Mouse (Mus musculus) small intestine, adult 2 months (tissue): ENCODE results near the gene Mrrf. TPM values are rescaled to one million over a fixed set of nuclear protein-coding genes. Genes with fewer than 3 reads are reported as not detected.
A peak's percentile ranks its signal among the peaks of the same experiment; 100 is the strongest.

ENCODE experiments used
- H3K27ac ChIP-seq: fragments of 200-500 bp; 2 replicates; pipeline ENCODE4 v1.5.1; 2012; ENCODE audit warnings: low read depth, low read length, control low read depth, inconsistent platforms; ENCODE audit not compliant: insufficient read depth
- H3K27me3 ChIP-seq: fragments of 200-500 bp; 2 replicates; pipeline ENCODE4 v1.6.1; 2012; ENCODE audit warnings: mild to moderate bottlenecking, moderate library complexity, low read length, inconsistent platforms; ENCODE audit not compliant: control insufficient read depth, insufficient read depth
- H3K36me3 ChIP-seq: fragments of 200-500 bp; 2 replicates; pipeline ENCODE4 v1.6.1; 2012; ENCODE audit warnings: mild to moderate bottlenecking, low read length, control low read depth, inconsistent platforms; ENCODE audit not compliant: control insufficient read depth, insufficient read depth
- H3K4me1 ChIP-seq: fragments of 200-500 bp; 2 replicates; pipeline ENCODE4 v1.6.1; 2012; ENCODE audit warnings: low read length, inconsistent platforms, mixed read lengths; ENCODE audit not compliant: control insufficient read depth, insufficient read depth, insufficient read length
- H3K4me3 ChIP-seq: fragments of 200-500 bp; 2 replicates; pipeline ENCODE4 v1.5.1; 2012; ENCODE audit warnings: low read depth, mild to moderate bottlenecking, control low read depth, inconsistent platforms, low read length, moderate library complexity
- CTCF ChIP-seq: fragments of 200-500 bp; IDR thresholded peaks from 2 replicates; pipeline ENCODE4 v1.5.1; 2012; ENCODE audit warnings: low read depth, mild to moderate bottlenecking, control low read depth, inconsistent platforms, low read length, moderate library complexity, mixed read lengths; ENCODE audit not compliant: insufficient replicate concordance, insufficient read length; ENCODE audit errors: extremely low read depth
- POLR2A ChIP-seq: fragments of 200-500 bp; IDR thresholded peaks from 2 replicates; pipeline ENCODE4 v1.6.1; 2012; ENCODE audit warnings: low read depth, mild to moderate bottlenecking, control low read depth, inconsistent platforms, low read length, moderate library complexity
- WGBS: fragments of 180-500 bp; shearing (Covaris S2); methylation state at CpG from one replicate; pipeline ENCODE4 v1.1.7; 2018; 5-methylcytosine and 5-hydroxymethylcytosine counted together
- polyA plus RNA-seq: library from polyadenylated mRNA; depleted of rRNA; stranded (reverse); fragments of >200 nt; gene quantifications from 2 replicates; pipeline ENCODE4 v1.2.3, GENCODE M21; 2012

Mrrf gene
- polyA plus RNA-seq, 1 experiment, result 18.0 TPM

DNA sequence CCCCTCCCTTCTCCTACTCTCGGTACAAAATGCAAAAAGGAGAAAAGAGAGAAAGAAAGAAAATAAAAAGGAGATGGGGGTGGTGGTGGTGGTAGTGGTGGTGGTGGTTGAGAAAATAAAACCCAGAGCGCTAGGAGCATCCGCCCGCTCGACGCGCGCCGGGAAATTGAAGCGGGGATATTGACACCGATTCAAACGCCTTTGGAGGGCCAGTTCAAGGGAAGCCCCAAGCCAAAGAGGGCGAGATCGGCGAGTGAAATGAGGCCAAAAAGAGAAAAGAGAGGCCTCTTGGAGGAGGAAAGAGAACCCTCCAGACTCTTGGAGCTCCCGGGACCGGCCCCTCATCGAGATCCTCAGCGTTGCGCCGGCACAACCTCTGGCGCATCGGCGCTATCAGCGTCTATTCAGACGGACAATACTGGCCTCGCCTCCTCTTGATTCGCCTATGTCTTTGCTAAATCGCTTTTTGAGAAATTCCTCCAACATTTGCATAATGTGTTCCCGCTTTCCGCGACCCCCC, 31.7 kb upstream of the Mrrf start:
- H3K27ac ChIP-seq, result no peak overlapping the region
- peaks cover 6% of the 10 kb centered on the region; the same call in 1 of the 2 replicates for H3K4me1 ChIP-seq
- peak overlapping the region; percentile 43 for H3K4me3 ChIP-seq
- peaks cover 76% of the 10 kb centered on the region for H3K27me3 ChIP-seq
- 2% methylated on average over 32 of the region's 32 CpGs for WGBS
- no peak for TF ChIP-seq POLR2A
- TF ChIP-seq CTCF, result no peak
- H3K36me3 ChIP-seq, result no peaks in the 10 kb centered on the region

DNA sequence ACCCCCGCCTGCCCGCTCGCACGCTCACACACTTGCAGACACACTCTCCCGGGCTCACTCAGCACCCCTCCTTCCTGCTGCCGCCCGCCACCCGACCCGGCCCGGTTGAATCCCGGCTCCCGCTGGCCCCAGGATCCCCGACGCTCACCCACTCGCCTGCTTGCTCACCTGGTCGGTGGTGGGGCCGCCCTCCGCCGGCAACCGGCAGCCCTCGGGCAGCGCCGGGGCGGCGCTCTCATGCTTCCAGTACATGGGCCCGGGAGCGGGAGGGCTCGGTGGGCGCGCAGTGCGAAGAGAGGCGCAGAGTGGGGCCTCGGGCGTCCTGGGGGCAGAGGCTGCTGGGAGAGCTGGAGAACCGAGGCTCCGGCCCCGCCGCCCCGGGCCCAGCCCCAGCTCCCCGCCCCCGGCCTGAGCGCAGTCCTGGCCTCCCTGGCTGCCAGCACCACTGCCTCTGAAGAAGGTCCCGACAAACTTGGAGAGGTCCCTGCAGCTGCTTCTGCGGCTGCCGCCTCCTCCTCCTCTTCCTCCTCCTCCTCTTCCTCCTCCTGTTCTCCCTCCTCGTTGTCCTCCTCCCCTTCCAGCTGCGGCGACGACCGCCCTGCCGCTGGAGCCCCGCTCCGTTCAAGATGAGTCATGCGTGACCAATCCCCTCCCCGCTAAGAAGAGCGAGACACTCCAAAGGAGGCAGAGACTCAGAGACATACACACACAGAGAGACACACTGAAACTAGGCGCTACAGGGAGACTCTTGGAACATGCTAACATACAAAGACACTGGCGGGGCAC, 31.0 kb upstream of the Mrrf start, which contains the start of gene Lhx6:
TSS of gene Lhx6 (minus strand) at position 453 of the 786 bp plus-strand sequence.
- Histone ChIP-seq H3K4me1 (peaks cover 6% of the 10 kb centered on the region; the same call in 1 of the 2 replicates), H3K4me3 (peak within 1 kb of the TSS; percentile 43), H3K36me3 (no peaks in the 10 kb centered on the region), H3K27ac (no peak within 1 kb of the TSS), H3K27me3 (peaks cover 72% of the 10 kb centered on the region)
- 2% methylated on average over 57 of the region's 58 CpGs for WGBS
- TF ChIP-seq POLR2A, result no peak
- TF ChIP-seq CTCF, result no peak

DNA sequence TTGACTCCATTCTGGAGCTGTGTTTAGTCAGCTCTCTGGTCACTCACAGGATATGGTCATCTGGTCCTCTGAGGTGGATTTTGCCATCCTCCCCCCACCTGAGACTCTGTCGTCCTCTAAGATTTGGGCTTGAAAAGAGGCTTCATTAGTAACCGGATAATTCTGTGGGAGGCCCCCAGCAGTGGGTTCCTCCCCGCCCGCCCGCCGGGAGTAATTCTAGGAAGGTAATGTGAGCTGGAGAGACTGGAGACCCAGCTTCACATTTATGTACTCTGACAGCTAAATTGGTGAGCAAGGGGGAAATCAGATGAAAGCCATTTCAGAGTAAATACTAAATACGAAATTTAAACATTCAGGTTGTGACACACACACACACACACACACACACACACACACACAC, 27.6 kb upstream of the Mrrf start:
- Histone ChIP-seq H3K27ac (no peak overlapping the region), H3K4me3 (no peak overlapping the region), H3K4me1 (no peaks in the 10 kb centered on the region), H3K27me3 (peaks cover 45% of the 10 kb centered on the region), H3K36me3 (no peaks in the 10 kb centered on the region)
- 15% methylated on average over 7 of the region's 7 CpGs for WGBS
- TF ChIP-seq CTCF, result no peak
- TF ChIP-seq POLR2A, result no peak

DNA sequence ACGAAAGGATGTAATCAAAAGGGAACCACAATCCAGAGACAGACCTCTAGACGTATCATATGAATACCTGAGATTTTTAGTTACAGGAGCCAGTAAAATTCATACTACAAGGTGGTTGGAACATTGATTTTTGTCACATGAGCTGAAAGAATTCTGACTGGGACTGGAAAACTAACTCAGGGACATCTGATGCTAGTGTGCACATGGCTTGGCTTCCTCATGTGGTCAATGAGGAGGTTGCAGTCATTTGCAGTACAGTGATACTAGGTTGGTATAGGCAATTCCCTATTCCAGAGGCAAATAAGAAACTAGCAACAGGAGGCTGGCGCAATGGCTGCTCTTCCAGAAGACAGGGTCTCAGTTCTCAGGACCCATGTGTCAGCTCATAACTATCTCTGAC, 23.6 kb upstream of the Mrrf start:
- H3K4me3 ChIP-seq, result no peak overlapping the region
- no peak overlapping the region for H3K27ac ChIP-seq
- peaks cover 10% of the 10 kb centered on the region for H3K36me3 ChIP-seq
- peaks cover 14% of the 10 kb centered on the region for H3K27me3 ChIP-seq
- WGBS, result 66% methylated on average over 3 of the region's 3 CpGs
- H3K4me1 ChIP-seq, result no peaks in the 10 kb centered on the region
- no peak for TF ChIP-seq POLR2A
- TF ChIP-seq CTCF, result no peak

DNA sequence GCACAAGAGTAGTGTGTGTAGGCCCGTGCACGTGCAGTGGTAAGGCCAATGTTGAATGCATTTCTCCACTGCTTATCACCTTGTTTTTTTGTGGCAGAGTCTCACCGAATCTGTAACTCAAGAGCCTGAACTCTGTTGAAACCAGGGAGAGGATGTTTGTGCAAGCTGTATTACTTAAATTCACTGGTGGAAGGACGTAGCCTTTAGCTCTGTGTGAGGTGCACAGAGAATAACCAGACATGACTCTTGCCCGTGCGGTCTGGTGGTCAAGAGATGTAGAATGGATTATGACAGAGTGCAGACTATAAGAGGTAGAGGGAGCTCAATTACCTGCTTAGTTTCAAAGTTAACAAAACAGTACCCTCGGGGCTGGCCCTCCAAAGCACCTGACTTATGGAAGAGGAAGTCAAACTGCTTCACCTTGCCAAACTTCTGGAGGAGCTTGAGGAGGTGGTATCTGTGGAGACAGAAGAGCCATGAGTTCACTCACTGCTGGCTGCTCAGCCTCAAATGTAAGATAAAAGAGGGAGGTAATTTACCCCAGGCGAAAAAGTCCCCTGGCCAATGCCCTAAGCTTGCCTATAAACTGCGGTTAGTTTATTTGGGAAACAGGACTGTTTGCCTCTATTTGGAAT, 9.3 kb upstream of the Mrrf start:
- Histone ChIP-seq H3K27ac (no peak overlapping the region), H3K36me3 (peaks cover 43% of the 10 kb centered on the region), H3K27me3 (no peaks in the 10 kb centered on the region), H3K4me3 (no peak overlapping the region), H3K4me1 (no peaks in the 10 kb centered on the region)
- TF ChIP-seq POLR2A (no peak), CTCF (no peak)
- 84% methylated on average over 9 of the region's 9 CpGs for WGBS

DNA sequence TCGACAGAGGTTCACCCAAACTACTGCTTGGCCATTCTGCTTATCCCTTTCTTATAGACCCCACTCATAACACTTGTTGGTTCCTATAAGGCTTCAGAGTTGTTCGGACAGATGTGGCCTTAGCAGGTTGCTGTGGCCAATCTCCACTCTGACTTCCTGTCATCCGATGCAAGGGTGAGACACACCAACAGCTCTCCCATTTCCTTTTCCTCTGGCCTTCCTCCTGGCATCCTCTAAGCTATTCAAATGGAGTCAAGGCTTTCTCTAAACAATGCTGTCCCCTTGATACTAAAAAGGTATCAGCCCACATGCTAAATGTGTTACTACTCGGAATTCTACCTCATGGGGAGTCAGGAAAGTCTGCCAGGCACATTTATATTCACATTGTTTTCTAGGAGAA, 8.2 kb upstream of the Mrrf start:
- TF ChIP-seq CTCF (no peak), POLR2A (no peak)
- WGBS, result 68% methylated on average over 4 of the region's 4 CpGs
- peaks cover 40% of the 10 kb centered on the region for H3K36me3 ChIP-seq
- no peak overlapping the region for H3K4me3 ChIP-seq
- H3K4me1 ChIP-seq, result no peaks in the 10 kb centered on the region
- H3K27me3 ChIP-seq, result no peaks in the 10 kb centered on the region
- no peak overlapping the region for H3K27ac ChIP-seq

DNA sequence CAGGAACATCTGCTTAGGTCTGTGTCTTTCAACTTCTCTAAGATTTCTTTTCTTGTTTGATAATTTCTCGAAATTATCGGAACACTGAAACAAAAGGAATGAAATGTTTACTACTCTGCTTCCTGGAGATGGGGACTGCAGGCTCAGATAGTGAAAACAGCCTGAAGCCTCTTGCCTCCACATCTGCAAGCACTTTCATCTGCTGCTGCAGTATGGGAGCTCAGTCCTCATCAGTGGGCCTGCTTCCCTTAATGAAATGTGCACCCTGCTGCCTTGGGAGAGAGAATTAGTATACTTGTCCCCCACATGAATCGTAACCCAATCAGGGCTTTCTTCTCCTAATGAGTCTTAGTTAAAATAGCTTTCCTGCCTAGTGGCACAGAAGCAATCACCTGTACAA, 7.1 kb upstream of the Mrrf start:
- TF ChIP-seq POLR2A, result no peak
- TF ChIP-seq CTCF, result no peak
- H3K36me3 ChIP-seq, result peaks cover 39% of the 10 kb centered on the region
- H3K27ac ChIP-seq, result no peak overlapping the region
- no peaks in the 10 kb centered on the region for H3K4me1 ChIP-seq
- H3K27me3 ChIP-seq, result no peaks in the 10 kb centered on the region
- no peak overlapping the region for H3K4me3 ChIP-seq
- 92% methylated on average over 3 of the region's 3 CpGs for WGBS
